Mouse (Mus musculus) forebrain, embryonic 16.5 days (tissue): ENCODE data around the gene Plekhg3. TPM values are rescaled to one million over a fixed set of nuclear protein-coding genes. Genes with fewer than 3 reads are reported as not detected.
A peak's percentile ranks its signal among the peaks of the same experiment; 100 is the strongest.

Source experiments
- ATAC-seq: fragments of 200-750 bp; cut with Nextera tagmentation; 2 replicates; pipeline ENCODE4 v1.8.0; 2017; ENCODE audit warnings: mild to moderate bottlenecking, moderate library complexity
- H3K27ac ChIP-seq: fragments of 300-500 bp; sonication (generic); 2 replicates; pipeline ENCODE4 v1.5.1; 2014; ENCODE audit warnings: low read length, control low read depth
- H3K27me3 ChIP-seq: fragments of 300-500 bp; sonication (generic); replicated peaks from 2 replicates; pipeline ENCODE4 v1.6.1; 2014; ENCODE audit warnings: low read length; ENCODE audit not compliant: control insufficient read depth, insufficient read depth
- H3K36me3 ChIP-seq: fragments of 300-500 bp; sonication (generic); 2 replicates; pipeline ENCODE4 v1.6.1; 2014; ENCODE audit not compliant: control insufficient read depth, insufficient read depth
- H3K4me1 ChIP-seq: fragments of 300-500 bp; sonication (generic); replicated peaks from 2 replicates; pipeline ENCODE4 v1.6.1; 2014; ENCODE audit warnings: low read length; ENCODE audit not compliant: control insufficient read depth, insufficient read depth
- H3K4me2 ChIP-seq: fragments of 300-500 bp; sonication (generic); 2 replicates; pipeline ENCODE4 v1.6.1; 2014; ENCODE audit warnings: mild to moderate bottlenecking, low read length, control low read depth
- H3K4me3 ChIP-seq: fragments of 300-500 bp; sonication (generic); replicated peaks from 2 replicates; pipeline ENCODE4 v1.5.1; 2014; ENCODE audit warnings: mild to moderate bottlenecking, low read length, control low read depth
- H3K9ac ChIP-seq: fragments of 300-500 bp; sonication (generic); replicated peaks from 2 replicates; pipeline ENCODE4 v1.6.1; 2014; ENCODE audit warnings: low read depth, low read length, control low read depth
- H3K9me3 ChIP-seq: fragments of 300-500 bp; sonication (generic); 2 replicates; pipeline ENCODE4 v1.6.1; 2016; ENCODE audit warnings: low read length; ENCODE audit not compliant: control insufficient read depth
- WGBS: fragments of 180-500 bp; shearing (Covaris S2); extraction: QIAGEN DNeasy Blood & Tissue Kit; methylation state at CpG from one replicate; pipeline ENCODE4 v1.1.7; 2014; 5-methylcytosine and 5-hydroxymethylcytosine counted together
- polyA plus RNA-seq: library from polyadenylated mRNA; unstranded; fragments of >200 nt; fragmentation: Nextera tagmentation; extraction: Ambion mirVana; gene quantifications from 2 replicates; pipeline ENCODE4 v1.2.1, GENCODE M21; 2015

Plekhg3 gene
- polyA plus RNA-seq, 1 experiment from 2014 or later, result 1.3 TPM

DNA sequence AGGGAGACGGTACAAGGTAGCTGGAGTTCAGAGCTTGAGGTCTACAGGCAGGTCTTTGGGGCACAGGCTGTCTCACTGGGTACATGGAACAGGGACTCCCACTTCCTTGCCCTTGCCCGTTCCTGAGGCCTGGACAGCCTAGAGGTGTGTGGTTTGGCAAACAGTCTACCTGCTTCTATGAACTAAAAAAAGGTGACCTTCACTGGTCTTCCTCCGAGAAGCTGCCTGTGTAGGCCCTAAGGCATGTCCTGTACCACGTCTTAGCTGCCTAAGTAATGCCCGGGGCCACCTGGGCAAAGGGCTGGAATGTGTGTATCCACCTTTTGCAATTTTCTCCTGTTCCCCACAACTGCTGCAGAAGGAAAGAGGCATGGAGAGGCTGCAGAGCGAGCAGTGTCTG, 42.7 kb downstream of the Plekhg3 start:
- no peak overlapping the region for H3K9ac ChIP-seq
- no peaks in the 10 kb centered on the region for H3K9me3 ChIP-seq
- no peaks in the 10 kb centered on the region for H3K27me3 ChIP-seq
- no peaks in the 10 kb centered on the region for H3K4me1 ChIP-seq
- no peaks in the 10 kb centered on the region for H3K36me3 ChIP-seq
- ATAC-seq, result no peak
- H3K4me2 ChIP-seq, result no peak overlapping the region
- no peak overlapping the region for H3K4me3 ChIP-seq
- 92% methylated on average over 6 of the region's 6 CpGs for WGBS
- no peak overlapping the region for H3K27ac ChIP-seq

GRCm38 (mm10) chr12:76574815-76575214, 44.1 kb downstream of the Plekhg3 start:
- Histone ChIP-seq H3K36me3 (no peaks in the 10 kb centered on the region), H3K4me3 (no peak overlapping the region), H3K27me3 (no peaks in the 10 kb centered on the region), H3K4me1 (no peaks in the 10 kb centered on the region), H3K27ac (no peak overlapping the region), H3K4me2 (no peak overlapping the region), H3K9me3 (no peaks in the 10 kb centered on the region), H3K9ac (no peak overlapping the region)
- WGBS, result 93% methylated on average over 6 of the region's 6 CpGs
- no peak for ATAC-seq

- ATAC-seq, result no peak
- no peak overlapping the region for H3K4me3 ChIP-seq
- no peak overlapping the region for H3K4me2 ChIP-seq
- no peak overlapping the region for H3K27ac ChIP-seq
- 91% methylated on average over 9 of the region's 9 CpGs for WGBS
- no peaks in the 10 kb centered on the region for H3K4me1 ChIP-seq
- no peaks in the 10 kb centered on the region for H3K27me3 ChIP-seq
- H3K9me3 ChIP-seq, result no peaks in the 10 kb centered on the region
- no peaks in the 10 kb centered on the region for H3K36me3 ChIP-seq
- no peak overlapping the region for H3K9ac ChIP-seq
These were observed 45.4 kb downstream of the Plekhg3 start for GRCm38 (mm10) chr12:76576061-76576460.

GRCm38 (mm10) chr12:76576806-76577205, 46.1 kb downstream of the Plekhg3 start:
- no peak overlapping the region for H3K9ac ChIP-seq
- no peak for ATAC-seq
- 96% methylated on average over 8 of the region's 8 CpGs for WGBS
- H3K27ac ChIP-seq, result no peak overlapping the region
- no peaks in the 10 kb centered on the region for H3K36me3 ChIP-seq
- no peak overlapping the region for H3K4me3 ChIP-seq
- no peaks in the 10 kb centered on the region for H3K4me1 ChIP-seq
- H3K27me3 ChIP-seq, result no peaks in the 10 kb centered on the region
- H3K9me3 ChIP-seq, result no peaks in the 10 kb centered on the region
- H3K4me2 ChIP-seq, result no peak overlapping the region

DNA sequence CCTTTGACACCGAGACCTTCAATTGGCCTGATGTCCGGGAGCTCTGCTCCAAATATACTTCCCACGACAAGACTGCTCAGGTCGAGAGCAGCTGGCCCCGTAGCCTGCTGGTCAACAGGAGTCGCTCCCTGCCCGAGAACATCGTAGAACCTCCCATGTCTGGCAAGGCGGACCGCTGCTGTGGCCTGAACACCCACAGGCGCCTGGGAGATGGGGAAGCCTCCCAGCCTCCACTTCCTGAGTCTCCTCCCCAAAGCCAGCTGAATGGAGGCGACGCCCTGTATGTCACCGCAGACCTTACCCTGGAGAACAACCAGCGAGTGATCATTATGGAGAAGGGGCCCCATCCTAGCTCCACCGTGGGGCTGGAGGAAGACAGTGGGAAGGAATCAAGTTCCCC, 47.2 kb downstream of the Plekhg3 start:
- Histone ChIP-seq H3K4me1 (peaks cover 3% of the 10 kb centered on the region), H3K4me2 (no peak overlapping the region), H3K9me3 (no peaks in the 10 kb centered on the region), H3K27me3 (no peaks in the 10 kb centered on the region), H3K4me3 (no peak overlapping the region), H3K27ac (no peak overlapping the region), H3K9ac (no peak overlapping the region), H3K36me3 (no peaks in the 10 kb centered on the region)
- no peak for ATAC-seq
- 96% methylated on average over 16 of the region's 16 CpGs for WGBS

DNA sequence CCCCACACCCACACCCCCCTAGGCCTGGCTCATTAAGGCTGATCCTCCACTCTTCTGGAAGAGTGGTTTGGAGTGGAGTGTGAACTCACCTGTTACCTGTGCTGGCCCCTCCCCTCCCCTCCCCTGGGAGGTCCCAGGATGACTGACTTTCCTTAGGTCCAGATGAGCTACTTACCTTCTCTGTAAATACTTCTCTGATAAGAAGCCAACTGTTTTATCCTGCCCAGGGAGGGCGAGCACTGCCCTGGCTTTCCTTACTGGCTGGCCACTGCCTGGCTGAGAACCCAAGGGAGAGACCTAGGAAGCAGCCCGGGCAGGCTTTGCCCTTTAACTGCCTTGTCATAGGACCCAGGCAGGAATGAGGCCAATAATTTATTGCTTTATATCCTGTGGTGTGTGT, 47.8 kb downstream of the Plekhg3 start:
- Histone ChIP-seq H3K27ac (no peak overlapping the region), H3K4me2 (no peak overlapping the region), H3K9me3 (no peaks in the 10 kb centered on the region), H3K4me1 (peaks cover 8% of the 10 kb centered on the region), H3K4me3 (no peak overlapping the region), H3K9ac (no peak overlapping the region), H3K27me3 (no peaks in the 10 kb centered on the region), H3K36me3 (no peaks in the 10 kb centered on the region)
- 90% methylated on average over 2 of the region's 2 CpGs for WGBS
- ATAC-seq, result no peak

GRCm38 (mm10) chr12:76579806-76580205, 49.1 kb downstream of the Plekhg3 start:
- no peak for ATAC-seq
- Histone ChIP-seq H3K4me3 (no peak overlapping the region), H3K27ac (no peak overlapping the region), H3K9ac (no peak overlapping the region), H3K4me1 (peaks cover 8% of the 10 kb centered on the region), H3K4me2 (no peak overlapping the region), H3K36me3 (no peaks in the 10 kb centered on the region), H3K27me3 (no peaks in the 10 kb centered on the region), H3K9me3 (no peaks in the 10 kb centered on the region)
- 90% methylated on average over 1 of the region's 1 CpGs for WGBS

GRCm38 (mm10) chr12:76582139-76582538, 51.4 kb downstream of the Plekhg3 start:
- H3K4me2 ChIP-seq, result no peak overlapping the region
- H3K36me3 ChIP-seq, result no peaks in the 10 kb centered on the region
- ATAC-seq, result no peak
- H3K4me3 ChIP-seq, result no peak overlapping the region
- no peaks in the 10 kb centered on the region for H3K27me3 ChIP-seq
- no peaks in the 10 kb centered on the region for H3K9me3 ChIP-seq
- no peak overlapping the region for H3K27ac ChIP-seq
- WGBS, result 80% methylated on average over 3 of the region's 3 CpGs
- H3K4me1 ChIP-seq, result peaks cover 8% of the 10 kb centered on the region
- no peak overlapping the region for H3K9ac ChIP-seq

GRCm38 (mm10) chr12:76582841-76583240, 52.1 kb downstream of the Plekhg3 start:
- Histone ChIP-seq H3K27ac (no peak overlapping the region), H3K9me3 (no peaks in the 10 kb centered on the region), H3K4me1 (peaks cover 8% of the 10 kb centered on the region), H3K4me2 (no peak overlapping the region), H3K9ac (no peak overlapping the region), H3K27me3 (no peaks in the 10 kb centered on the region), H3K36me3 (no peaks in the 10 kb centered on the region), H3K4me3 (no peak overlapping the region)
- 20% methylated on average over 6 of the region's 6 CpGs for WGBS
- ATAC-seq, result peak; percentile 87

DNA sequence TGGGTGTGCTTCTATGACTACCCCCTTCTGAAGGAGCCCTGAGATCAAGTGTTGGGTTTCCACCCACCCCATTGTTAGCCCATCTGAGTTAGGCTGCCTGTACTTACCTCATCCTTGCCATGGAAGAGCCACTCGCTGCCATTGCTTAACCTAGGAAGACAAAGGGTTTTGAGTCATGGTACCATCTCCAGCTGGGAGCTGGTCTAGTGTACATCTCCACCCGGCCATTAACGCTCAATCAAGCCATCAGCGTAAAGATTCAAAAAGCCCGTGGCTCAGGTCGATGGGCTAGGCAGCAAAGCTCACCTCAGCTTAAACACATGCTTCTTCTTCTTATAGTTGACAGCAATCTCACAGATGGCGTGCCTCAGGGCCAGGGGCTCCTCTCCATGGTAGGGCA, 52.8 kb downstream of the Plekhg3 start:
- no peak overlapping the region for H3K4me2 ChIP-seq
- no peak overlapping the region for H3K9ac ChIP-seq
- no peaks in the 10 kb centered on the region for H3K36me3 ChIP-seq
- ATAC-seq, result no peak
- H3K27ac ChIP-seq, result no peak overlapping the region
- WGBS, result 94% methylated on average over 7 of the region's 7 CpGs
- H3K4me3 ChIP-seq, result no peak overlapping the region
- peaks cover 8% of the 10 kb centered on the region for H3K4me1 ChIP-seq
- no peaks in the 10 kb centered on the region for H3K27me3 ChIP-seq
- no peaks in the 10 kb centered on the region for H3K9me3 ChIP-seq
